Mouse (Mus musculus): ENCODE measurements at regions not wholly inside any gene's neighbourhood (a gene's known extent, or its start where the extent isn't known, plus 50 kb on each side); places are given as distances from the start of the nearest gene placed in this dataset.
"Not testable (repeated sequence)": the region's sequence is repeated elsewhere in the genome, so short reads cannot be mapped to it uniquely, and the experiment has no call there.

GRCm38 (mm10) chr2:149283274-149283673, 121.6 kb upstream of the Cst10 start:
- no peak for DNase-seq

GRCm38 (mm10) chr2:149284199-149284598, 120.7 kb upstream of the Cst10 start:
- no peak for DNase-seq

GRCm38 (mm10) chr2:149296936-149297335, 107.9 kb upstream of the Cst10 start:
- DNase-seq, result not testable (repeated sequence)

DNA sequence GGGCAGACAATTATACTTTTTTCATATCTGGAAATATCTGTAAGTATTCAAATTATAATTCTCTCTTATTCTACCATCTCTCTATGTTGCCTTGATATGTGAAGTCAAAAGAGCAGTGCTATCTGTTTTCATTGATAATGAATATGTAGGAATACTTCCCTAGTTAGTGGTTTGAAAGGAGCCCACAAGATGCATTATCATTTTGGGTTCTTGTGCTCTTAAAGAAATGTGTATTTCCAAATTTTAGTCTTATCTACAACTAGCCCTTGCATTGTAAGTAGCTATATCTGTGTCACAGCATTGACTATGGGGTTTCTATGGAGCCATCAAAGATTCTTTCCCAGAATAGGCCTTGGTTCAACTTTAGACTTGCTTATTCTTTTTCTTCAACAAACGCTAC, 99.3 kb upstream of the Cst10 start:
- DNase-seq, result no peak

DNA sequence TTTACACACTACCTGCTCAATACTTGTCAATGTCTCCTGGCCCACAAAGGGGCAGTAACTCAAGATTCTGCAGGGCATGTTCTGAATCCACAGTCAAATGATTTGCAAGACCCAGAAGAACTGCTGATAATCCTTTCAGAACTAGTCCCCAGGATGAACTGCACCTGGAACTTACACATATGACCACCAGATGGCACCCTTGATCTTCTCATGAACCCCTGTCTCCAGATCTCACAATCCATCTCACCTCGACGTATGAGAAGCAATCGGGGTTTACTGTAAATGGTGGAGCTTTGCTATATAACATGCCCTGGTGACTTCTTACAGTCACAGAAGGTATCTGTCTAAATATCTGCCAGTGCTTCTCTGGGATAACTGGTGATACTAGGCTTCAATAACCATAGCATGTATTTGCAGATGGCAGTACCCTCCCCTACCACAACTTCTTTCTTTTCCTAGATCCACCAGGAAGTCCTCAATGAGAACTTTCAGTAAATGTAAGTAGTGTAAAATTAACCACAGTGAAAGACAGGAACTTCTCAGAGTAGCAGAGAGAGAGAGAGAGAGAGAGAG, 54.5 kb upstream of the Cst10 start:
- DNase-seq, result peak; percentile 44

Data from cerebellum, adult 9-10 months (tissue).